Mouse (Mus musculus) monocyte, adult 2 months (primary cell): ENCODE measurements around the gene Cacna2d1.

Experiments used
- DNase-seq, 2 experiments: peaks; one replicate each; pipeline ENCODE4 v3.0.0; 2022; ENCODE audit warnings: low spot score in 2 of 2, low read depth in 1 of 2

The Cacna2d1 gene

DNA sequence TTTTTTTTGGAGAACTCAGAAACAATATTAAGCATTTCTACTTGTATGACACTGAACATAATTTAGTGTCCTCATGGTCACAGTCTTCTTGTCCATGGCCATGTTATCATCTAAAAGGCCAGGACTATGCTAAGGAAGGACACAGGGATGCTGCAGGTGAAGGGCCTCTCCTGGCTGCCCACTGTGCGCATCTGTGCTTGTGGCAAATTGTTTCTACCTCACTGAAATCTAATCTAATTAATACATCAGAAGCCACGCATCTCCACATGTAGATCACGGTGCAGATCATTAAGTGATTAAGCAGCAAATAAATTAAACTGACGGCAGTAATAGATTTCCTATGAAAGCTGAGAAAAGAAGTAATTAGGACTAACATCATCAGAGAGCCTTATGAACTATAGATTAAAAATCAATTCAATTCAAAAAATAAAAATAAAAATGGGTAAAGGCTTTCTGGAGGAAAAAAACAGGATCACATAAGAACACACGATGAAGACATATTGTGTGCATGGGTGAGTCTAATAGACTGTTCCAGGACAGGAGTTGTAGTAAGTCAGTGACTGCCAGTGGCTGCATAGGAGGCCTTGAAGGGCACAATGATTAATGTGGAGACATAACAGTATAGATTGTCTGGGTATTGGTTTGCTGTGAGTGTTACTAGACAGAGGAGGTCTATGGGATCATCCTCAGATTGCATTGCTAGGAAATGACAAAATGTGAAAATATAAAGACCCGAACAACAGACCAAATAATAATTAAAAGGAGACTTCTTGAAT is 318.4 kb downstream of the Cacna2d1 start:
- no peak for DNase-seq

DNA sequence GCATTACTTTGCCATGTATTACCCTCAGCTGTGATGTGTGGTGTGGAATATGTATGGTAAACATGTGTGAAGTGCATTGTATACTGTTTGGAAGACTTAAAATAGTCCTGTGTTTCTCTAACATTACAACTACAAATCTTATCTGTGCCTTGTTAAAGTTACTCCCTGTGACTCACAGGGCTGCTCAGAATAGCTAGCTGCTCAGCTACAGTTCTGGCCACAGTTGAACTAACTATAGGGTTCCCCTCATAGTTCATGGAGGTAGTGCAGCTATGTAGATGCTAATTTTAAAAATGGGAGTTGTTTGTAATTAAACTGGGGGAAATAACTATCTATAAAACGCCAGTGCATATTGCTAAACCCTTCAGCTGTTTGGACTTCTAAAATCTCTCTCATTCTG is 319.3 kb downstream of the Cacna2d1 start:
- no peak for DNase-seq

DNA sequence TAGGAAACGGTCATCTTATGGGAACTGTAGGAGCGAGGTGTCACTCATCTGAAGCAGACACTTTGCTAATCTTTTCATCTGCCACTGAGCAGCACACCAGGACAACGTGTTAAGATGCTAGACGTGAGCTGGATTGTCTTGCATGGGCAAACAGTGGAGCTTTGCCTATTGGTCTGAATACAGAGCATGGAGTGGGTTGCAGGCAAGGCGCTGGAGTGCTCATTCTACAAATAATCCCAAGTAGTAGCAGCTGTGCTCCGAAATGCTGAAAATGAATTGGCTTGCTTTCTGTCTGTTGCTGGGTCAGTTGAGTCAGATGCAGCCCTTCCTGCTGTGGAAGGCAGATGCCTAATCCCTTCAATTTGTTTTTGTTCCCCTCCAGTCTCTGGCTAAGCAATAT is 330.9 kb downstream of the Cacna2d1 start:
- no peak for DNase-seq

DNA sequence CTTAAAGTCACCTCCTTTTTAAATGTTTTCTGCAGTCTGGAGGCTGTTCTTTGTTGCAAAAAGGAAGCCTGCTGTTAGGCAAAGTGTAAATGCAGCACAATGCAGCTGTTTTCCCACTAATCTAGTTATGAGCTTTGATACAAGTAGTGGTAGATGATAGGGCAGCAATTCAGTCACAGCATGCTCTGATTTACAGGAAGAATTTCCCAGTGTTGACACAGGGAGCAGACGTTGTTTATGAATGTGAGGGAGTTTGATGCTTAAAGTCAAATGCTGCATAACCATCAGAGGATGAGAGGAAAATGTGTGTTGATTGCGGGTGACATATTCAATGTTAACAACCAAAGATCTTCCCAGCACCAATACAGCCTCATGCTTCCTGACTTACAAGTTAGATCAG is 342.6 kb downstream of the Cacna2d1 start:
- no peak for DNase-seq

DNA sequence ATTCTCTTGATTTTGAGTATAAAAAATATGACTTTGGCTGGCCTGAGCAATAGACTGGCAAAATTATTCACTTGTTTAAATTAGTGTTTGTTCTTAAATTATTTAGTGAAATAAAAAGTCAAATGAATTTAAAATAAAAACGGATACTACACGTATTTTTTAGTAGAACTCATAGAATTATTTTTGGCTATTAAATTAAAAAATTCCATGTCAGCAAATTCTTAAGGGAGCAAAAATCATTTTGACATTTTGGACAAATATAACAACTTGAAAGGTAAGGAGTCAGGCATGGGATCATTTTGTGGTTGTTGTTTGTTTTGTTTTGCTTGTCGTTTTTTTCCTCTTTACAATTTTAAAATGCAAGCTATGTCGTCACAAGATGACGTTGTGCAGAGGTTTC is 346.7 kb downstream of the Cacna2d1 start:
- DNase-seq: no peak

DNA sequence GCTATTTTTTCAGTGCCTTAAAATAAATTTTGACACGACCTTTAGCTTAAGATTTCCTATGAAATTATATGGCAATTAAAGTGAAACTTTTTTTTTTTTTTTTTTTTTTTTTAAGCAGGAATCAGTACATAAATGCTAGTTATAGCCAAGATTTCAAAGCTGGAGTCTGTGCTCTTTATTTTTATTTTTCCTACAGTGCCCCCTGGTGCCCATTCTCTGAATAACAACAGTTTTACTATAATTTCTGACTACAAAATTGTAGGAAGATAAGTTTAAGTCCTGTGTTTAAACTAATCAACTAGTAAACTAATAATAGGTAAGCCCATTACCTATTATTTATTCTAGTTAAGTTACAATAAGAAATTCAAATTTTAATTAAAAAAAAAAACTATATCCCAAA is 358.7 kb downstream of the Cacna2d1 start:
- DNase-seq: no peak

DNA sequence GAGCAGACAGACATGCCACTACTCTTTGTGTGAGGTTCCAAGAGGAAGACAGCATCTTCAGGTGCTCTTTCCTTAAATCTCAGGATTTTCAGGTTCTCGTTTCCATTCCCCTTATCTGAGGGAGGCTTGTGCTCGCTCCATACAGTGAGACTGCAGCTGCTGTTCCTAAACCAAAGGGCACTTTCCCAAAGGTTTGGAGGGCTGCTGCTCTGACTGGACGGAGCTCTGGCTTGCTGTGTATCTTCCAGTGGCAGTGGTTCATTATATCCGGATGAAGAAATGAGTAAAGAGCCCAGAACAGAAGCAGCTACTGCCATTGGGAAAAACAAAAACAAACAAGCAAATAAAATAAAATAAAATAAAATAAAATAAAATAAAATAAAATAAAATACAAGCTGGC is 359.3 kb downstream of the Cacna2d1 start:
- no peak for DNase-seq

DNA sequence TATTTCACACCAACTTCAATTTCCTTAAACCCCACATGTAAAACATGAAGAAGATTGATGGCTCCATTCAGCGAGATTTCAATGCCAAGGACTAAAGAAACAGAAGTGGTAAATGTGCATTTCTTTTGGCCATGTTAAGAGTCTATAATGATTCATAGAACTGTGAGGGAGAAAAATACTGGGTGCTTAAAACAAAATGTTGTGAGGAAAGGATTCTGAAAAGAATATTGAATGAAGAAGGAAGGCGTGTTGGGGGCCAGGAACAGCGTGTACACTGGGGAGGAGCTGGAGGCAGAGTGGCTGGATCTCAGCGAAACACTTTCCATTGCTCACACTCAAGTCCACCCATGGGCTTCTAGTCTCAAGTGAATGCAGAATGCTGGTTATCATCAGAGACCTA is 360.2 kb downstream of the Cacna2d1 start:
- no peak for DNase-seq

DNA sequence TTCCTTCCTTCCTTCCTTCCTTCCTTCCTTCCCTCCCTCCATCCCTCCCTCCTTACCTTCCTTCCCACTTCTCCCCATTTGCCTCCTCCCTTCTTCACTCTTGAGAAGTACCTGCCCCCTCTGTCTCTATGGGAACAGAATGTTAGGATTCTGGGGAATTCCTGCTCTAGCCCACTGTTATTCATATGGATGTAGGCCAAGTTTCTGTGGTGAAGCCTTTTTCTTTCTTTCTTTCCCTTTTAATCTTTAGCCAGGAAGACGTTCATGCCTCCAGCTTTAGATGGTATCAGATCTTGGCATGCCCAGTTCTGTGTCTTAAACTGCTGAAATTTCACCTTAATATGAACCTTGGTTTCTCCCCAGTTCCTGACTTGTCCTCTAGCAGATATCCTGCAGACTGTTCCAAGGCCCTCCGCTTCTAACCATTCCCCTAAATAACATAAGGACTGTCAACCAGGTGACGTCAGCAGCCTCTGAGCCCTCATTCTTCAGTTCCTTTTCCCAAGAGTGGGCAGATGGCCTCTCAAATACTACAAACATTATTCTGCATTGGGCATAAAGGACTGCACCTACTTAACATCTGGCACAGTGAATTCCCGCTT is 362.8 kb downstream of the Cacna2d1 start:
- no peak for DNase-seq

DNA sequence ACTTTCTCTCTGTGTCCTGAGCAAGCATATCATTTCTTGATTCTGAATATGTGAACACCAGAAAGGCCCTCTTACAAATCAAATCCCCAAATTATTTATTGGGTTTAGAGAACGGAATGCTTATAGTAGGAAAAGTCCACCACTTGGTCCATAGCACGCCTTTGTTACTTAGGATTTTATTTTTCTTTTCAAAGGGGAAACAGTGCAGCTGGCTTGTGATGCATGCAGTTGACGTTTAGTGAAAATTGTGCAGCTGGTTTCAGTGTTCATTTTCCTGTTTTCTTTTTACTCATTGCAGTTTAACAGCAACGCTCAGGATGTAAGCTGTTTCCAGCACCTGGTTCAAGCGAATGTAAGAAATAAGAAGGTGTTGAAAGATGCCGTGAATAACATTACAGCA is 365.1 kb downstream of the Cacna2d1 start:
- DNase-seq: no peak

DNA sequence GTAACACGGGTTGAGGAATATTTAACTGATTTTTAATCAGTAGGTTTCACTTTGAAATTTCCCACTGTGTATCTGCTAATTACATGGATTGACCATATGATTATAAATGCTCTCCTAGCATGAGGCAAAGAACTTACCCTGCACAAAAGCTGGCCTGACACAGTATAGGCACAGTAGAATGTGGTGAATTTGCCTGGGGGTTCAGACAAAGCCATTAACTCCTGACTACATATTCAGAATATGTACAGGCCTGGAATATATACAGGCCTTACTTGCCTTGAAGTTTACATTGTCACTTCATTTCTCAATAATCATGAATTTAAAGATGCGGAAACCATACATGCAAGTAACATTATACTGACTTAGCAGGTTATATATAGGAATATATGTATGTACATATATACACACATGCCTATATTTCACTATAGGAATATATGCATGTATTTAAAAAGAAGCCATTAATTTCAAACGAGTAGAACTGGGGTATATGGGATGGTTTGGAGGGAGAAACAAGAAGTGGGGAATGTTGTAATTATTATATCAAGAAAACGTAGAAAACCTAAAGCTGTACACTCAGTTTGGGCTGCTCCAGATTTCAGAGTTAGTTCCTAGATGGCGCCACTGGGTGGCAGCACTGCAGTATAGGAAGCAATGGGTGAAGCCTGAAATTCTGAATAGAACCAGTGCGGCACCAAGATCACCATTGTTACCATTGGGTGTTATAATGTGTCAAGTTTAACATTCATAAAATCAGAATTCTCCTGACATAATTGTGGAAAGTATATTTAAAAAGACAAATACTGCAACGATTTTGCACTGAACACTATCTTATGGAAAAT is 374.9 kb downstream of the Cacna2d1 start:
- peak in 1 of 2 experiments; percentile 4 for DNase-seq

DNA sequence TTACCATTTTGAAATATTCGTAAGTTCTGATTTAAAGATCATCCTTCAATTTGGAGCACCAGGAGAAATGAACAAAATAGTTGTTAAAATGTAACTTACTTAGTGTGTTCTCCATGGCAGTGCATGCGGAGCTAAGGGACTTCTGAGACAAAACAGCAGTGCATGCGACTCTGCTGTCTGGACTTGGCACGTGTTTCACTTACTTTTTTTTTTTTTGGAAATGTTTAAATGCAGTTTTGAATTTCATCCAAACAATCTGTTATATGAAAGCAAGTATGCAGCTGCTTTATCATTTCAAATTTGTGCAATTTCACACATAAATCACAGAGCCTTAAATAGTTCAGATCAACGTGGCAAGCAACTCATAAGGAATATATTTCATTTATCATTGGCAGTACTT is 379.8 kb downstream of the Cacna2d1 start:
- DNase-seq: no peak

DNA sequence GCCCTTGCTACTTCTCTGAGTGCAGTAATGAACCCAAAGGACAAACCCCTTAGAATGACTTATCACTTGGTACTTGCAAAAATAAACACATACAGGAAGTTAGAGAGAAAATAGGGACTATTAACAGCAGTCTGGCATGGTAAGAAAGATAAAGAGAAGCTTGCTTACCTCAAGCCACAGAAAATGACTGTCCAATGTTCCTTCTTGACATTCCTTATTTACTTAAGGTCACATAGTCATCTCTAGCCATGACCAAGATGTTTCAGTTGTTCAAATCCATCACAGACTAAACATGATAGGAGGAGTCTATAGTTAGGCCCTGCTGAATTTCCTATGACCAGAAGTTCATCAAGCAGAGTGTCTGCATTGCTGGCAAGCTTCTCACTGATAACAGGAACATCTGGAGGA is 381.5 kb downstream of the Cacna2d1 start:
- no peak for DNase-seq

DNA sequence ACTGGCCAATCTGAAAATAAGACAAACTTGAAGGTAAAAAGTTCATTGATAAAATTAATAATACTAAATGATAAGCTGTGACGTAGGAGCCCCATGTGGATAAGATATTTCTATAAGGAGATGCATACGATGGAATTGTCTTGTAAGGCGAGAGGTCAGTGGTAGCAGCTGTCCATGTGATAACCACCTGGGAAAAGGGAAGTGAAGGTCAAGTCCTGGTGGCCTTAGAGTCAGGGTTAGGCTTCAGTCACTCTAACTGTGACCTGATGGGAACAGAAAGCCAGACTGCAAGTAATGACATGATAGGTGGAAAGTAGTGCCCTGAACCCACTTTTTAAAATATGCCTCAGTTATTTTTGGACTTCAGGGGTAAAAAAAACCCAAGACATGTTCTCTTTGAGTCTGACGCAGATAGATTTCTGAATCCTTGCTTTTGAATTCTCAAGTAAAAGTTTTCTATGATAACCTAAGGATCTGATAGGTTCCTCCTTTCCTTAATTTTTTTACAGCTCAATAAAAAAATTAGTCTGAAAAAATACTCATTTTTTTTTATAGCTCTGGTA is 383.3 kb downstream of the Cacna2d1 start:
- no peak for DNase-seq

DNA sequence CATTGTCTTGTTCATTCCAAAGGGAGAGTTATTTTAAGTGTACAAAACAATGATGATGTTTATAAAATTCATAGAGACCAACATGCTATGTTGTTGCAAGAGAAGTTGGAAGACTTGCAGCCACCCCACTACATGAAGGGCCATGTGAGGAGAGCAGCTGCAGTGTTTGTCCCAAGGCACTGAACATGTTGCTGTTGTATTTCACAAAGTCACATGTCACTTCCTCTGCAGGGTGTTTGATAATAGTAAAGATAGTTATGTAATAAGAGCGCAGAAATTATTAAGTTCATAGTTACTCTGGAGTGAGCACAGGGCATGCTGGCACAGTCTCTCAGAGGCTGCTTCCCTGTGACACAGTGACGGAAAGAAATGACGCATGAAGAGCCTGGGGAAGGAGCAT is 392.1 kb downstream of the Cacna2d1 start:
- DNase-seq: no peak

DNA sequence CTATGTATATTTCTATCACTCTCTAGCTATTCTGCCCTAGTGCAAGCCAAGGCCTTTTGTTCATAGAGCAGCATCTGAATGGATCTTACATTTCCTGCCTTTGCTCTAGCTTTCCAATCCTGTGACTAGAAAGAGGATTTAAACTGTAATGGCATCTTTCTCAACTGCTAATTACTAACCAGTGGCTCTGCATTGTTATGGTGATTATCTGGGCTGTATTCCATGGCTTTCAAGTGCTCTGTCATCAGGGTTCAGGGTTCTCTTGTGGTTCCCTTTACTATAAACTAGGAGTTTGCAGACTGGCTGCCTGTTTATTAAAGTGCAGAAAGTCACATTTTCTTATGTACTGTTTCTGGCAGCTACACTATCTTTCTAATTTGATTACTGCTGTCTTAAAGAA is 410.9 kb downstream of the Cacna2d1 start:
- no peak for DNase-seq

DNA sequence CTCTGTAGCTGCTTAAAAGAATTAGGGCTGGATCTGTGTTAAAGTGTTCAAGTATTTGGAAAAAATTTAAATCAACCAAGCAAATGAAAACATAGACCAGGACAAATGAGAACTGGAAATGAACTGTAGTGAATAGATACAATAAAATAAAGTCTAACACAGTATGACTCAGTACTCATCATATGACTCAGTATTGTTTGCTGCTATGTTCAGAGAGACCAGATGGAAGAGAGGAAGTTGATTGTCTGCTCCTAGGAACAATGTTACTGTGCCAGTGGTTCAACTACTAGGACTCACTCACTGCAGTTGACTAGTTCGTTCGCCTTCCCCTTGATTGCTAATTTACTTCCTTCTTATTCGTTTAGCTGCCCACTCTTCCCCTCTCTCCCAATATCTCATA is 421.3 kb downstream of the Cacna2d1 start:
- no peak for DNase-seq

DNA sequence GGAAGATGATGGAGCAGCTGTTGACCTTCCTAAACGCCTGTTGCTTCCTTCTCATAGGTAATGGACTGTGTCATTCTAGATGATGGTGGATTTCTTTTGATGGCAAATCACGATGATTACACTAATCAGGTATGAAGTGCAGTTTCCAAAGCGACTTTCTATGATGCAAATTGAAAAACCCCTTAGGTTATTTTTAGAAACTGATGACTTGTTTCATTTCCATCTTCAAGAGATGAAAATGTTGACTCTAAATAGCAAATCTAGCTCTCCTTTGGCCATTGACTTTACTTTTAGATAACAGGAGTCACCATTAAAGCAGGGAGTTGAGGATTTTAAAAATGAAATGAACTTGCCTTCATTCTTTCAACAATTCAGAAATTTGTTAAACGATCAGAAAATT is 423.2 kb downstream of the Cacna2d1 start:
- DNase-seq: no peak

DNA sequence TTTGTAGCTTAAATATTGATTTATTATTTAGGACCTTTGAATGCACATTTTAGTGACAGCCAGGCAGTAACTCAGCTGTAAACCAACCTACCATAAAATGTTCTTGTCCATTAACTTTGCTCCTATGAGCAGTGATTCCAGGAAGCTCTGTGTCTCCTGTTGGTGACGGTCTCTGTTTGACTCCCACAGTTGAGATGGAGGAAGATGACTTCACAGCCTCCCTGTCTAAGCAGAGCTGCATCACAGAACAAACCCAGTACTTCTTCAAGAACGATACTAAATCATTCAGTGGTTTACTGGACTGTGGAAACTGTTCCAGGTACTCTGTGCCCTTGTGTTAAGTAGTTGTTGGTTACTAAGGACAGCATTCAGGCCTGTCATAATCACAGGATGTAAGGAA is 427.6 kb downstream of the Cacna2d1 start:
- DNase-seq: no peak

DNA sequence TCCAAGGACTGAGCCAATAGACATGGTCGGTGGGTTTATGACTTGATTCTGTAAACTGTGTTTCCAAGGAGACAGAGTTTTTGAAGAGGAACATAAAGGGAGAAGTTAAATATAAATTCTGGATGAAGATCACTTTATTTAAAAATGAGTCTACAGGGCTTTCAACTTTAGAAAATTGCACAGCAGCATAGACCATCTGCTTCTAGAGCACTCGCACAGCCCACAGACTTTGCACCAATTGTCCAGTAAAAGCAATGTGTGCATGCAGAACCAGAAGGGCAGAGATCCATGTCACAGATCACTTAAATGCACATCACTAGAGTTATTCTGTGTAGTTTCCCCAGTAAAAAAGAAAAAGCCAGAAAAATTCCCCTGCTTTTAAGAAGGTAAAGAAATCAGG is 428.7 kb downstream of the Cacna2d1 start:
- DNase-seq: no peak

DNA sequence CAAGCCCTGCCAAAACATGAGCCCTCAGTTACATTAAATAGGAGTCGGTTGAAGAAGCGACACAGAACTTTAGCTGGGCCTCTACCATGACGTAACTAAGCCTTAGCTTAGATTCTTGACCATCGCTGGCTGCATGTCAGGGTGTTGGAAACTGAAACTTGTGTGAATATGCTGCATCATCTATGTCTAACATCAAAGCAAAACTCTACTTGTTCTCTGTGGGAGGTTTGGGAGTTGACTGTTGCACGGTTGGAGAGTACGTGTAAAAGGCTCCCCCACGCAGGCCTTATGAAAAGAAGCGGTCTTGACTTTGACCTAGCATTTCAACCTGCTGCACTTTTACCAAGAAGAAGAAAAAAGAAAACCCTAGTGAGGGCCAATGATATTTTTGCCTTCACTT is 436.2 kb downstream of the Cacna2d1 start:
- DNase-seq: no peak

DNA sequence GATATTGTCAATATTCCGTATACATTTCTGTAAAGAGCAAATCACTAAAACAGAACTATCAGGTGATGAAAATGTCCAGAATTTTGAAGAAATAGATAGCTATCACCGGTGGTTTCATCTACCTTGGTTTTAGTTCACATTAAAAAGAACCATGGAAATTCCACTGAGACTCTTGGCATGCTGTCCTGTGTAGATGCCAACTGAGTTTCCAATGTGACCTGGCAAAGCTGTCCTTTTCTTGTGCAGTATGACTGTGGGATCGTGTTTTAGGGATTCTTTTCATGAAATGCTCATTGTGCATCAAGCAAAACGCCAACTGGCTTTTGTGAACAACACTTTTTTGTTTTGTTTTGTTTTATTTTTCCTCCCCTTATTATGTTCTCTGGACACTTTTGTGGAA is 439.5 kb downstream of the Cacna2d1 start:
- DNase-seq: no peak
